Mouse (Mus musculus): ENCODE measurements at regions not wholly inside any gene's neighbourhood (a gene's known extent, or its start where the extent isn't known, plus 50 kb on each side); places are given as distances from the start of the nearest gene placed in this dataset.

GRCm38 (mm10) chr5:69836356-69836755 lies 244.2 kb upstream of the Gnpda2 start:
- dilution Hi-C loops (cut with MboI; ENCODE audit: extremely low pct_ligation_motif_present, extremely low pct_unique_long_range_greater_than_20kb, low sequenced_read_pairs) (no loop called here), in situ Hi-C loops (cut with MboI; ENCODE audit: low pct_ligation_motif_present, low pct_unique_long_range_greater_than_20kb, low sequenced_read_pairs) (no loop called here)
- Histone ChIP-seq H3K4me3 (replicated peaks in 1 of 3; ENCODE audit: low read depth in 2 of 3, low read length in 2 of 3, poor library complexity in 1 of 3) (no peak overlapping the region), H3K27me3 (replicated peaks) (no peaks in the 10 kb centered on the region), H3K36me3 (replicated peaks in 1 of 2; ENCODE audit: control insufficient read depth in 1 of 2, insufficient read depth in 1 of 2, low read length in 1 of 2) (no peaks in the 10 kb centered on the region), H3K27ac (ENCODE audit: insufficient read depth, low read depth) (no peak overlapping the region), H3K4me2 (ENCODE audit: insufficient read depth, low read depth, poor library complexity, severe bottlenecking) (no peak overlapping the region), H3K4me1 (ENCODE audit: control insufficient read depth in 1 of 2, insufficient read depth in 2 of 2) (no peaks in the 10 kb centered on the region), H3K9me3 (replicated peaks; ENCODE audit: low read length) (peaks cover 37% of the 10 kb centered on the region), H3K9ac (ENCODE audit: insufficient read depth, low read depth) (no peak overlapping the region), H3K79me2 (replicated peaks; ENCODE audit: control insufficient read depth, extremely low read depth, insufficient read depth, poor library complexity, severe bottlenecking) (no peaks in the 10 kb centered on the region)
- DNase-seq (ENCODE audit: extremely low read depth): no peak
- TF ChIP-seq RCOR1 (conservative IDR thresholded peaks at IDR 0.05; ENCODE audit: low read depth, low read length) (no peak), TBP (conservative IDR thresholded peaks at IDR 0.05; ENCODE audit: low read depth, low read length) (no peak), MXI1 (IDR thresholded peaks at IDR 0.05; ENCODE audit: low read depth, low read length) (no peak), KAT2A (IDR thresholded peaks at IDR 0.05; ENCODE audit: insufficient replicate concordance, low read length) (no peak), IRF4 (IDR thresholded peaks at IDR 0.05; ENCODE audit: low read depth, low read length) (no peak), SMC3 (IDR thresholded peaks at IDR 0.05; ENCODE audit: low read depth, low read length) (no peak), POLR2A (IDR thresholded peaks at IDR 0.05; ENCODE audit: low read depth, low read length) (no peak), ELF1 (IDR thresholded peaks at IDR 0.05; ENCODE audit: low read depth, low read length) (no peak), USF1 (IDR thresholded peaks at IDR 0.05; ENCODE audit: low read depth, low read length) (no peak), ZMIZ1 (IDR thresholded peaks at IDR 0.05; ENCODE audit: low read depth, low read length) (no peak)

DNA sequence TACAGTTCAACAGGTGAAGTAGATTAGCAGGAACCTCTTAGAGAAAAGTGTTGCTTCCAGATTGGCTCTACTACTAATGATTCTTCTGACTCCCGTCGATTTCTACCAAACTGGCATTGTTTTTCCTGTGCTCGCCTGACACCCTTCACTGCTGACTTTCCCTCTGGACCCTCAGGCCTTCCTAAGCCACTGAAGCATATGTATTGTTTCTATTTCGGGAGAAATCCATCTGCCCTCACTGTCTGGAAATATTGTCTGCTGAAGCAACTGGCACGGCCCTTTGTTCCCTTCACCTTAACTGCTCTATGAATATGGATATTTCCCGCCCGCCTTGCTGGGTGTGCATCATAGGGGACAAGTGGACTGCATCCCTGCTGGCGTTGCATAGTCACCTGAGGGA lies 243.0 kb upstream of the Gnpda2 start:
- H3K4me2 ChIP-seq (ENCODE audit: insufficient read depth, low read depth, poor library complexity, severe bottlenecking): no peak overlapping the region
- H3K9ac ChIP-seq (ENCODE audit: insufficient read depth, low read depth): no peak overlapping the region
- no peaks in the 10 kb centered on the region for H3K36me3 ChIP-seq (replicated peaks in 1 of 2; ENCODE audit: control insufficient read depth in 1 of 2, insufficient read depth in 1 of 2, low read length in 1 of 2)
- TF ChIP-seq ZMIZ1 (IDR thresholded peaks at IDR 0.05; ENCODE audit: low read depth, low read length) (no peak), NELFE (IDR thresholded peaks at IDR 0.05; ENCODE audit: low read depth, low read length) (no peak), NRF1 (IDR thresholded peaks at IDR 0.05; ENCODE audit: low read depth, low read length) (no peak), ZC3H11A (IDR thresholded peaks at IDR 0.05; ENCODE audit: low read depth, low read length) (no peak), RCOR1 (conservative IDR thresholded peaks at IDR 0.05; ENCODE audit: low read depth, low read length) (no peak), RAD21 (IDR thresholded peaks at IDR 0.05; ENCODE audit: low read depth, low read length) (no peak), TCF12 (IDR thresholded peaks at IDR 0.05; ENCODE audit: low read depth, low read length) (no peak), HCFC1 (IDR thresholded peaks at IDR 0.05; ENCODE audit: low read depth, low read length) (no peak), E2F4 (IDR thresholded peaks at IDR 0.05; ENCODE audit: insufficient replicate concordance, low read depth, low read length) (no peak), SIN3A (IDR thresholded peaks at IDR 0.05; ENCODE audit: low read length) (no peak), CHD2 (IDR thresholded peaks at IDR 0.05; ENCODE audit: low read length) (no peak), USF2 (conservative IDR thresholded peaks at IDR 0.05; ENCODE audit: low read depth, low read length) (no peak), SMC3 (IDR thresholded peaks at IDR 0.05; ENCODE audit: low read depth, low read length) (no peak), POLR2AphosphoS2 (IDR thresholded peaks at IDR 0.05; ENCODE audit: low read depth, low read length) (no peak), ZNF384 (IDR thresholded peaks at IDR 0.05; ENCODE audit: low read depth, low read length) (no peak), MXI1 (IDR thresholded peaks at IDR 0.05; ENCODE audit: low read depth, low read length) (no peak), MEF2A (IDR thresholded peaks at IDR 0.05; ENCODE audit: borderline replicate concordance, low read depth, low read length) (no peak), MAFK (IDR thresholded peaks at IDR 0.05; ENCODE audit: insufficient replicate concordance, low read length) (no peak)
- no peak for DNase-seq (ENCODE audit: extremely low read depth)
- no peaks in the 10 kb centered on the region for H3K4me1 ChIP-seq (ENCODE audit: control insufficient read depth in 1 of 2, insufficient read depth in 2 of 2)
- H3K27ac ChIP-seq (ENCODE audit: insufficient read depth, low read depth): no peak overlapping the region
- peaks cover 33% of the 10 kb centered on the region for H3K9me3 ChIP-seq (replicated peaks; ENCODE audit: low read length)
- in situ Hi-C loops (cut with MboI; ENCODE audit: low pct_ligation_motif_present, low pct_unique_long_range_greater_than_20kb, low sequenced_read_pairs): no loop called here
- H3K79me2 ChIP-seq (replicated peaks; ENCODE audit: control insufficient read depth, extremely low read depth, insufficient read depth, poor library complexity, severe bottlenecking): no peaks in the 10 kb centered on the region
- dilution Hi-C loops (cut with MboI; ENCODE audit: extremely low pct_ligation_motif_present, extremely low pct_unique_long_range_greater_than_20kb, low sequenced_read_pairs): no loop called here
- H3K4me3 ChIP-seq (replicated peaks in 1 of 3; ENCODE audit: low read depth in 2 of 3, low read length in 2 of 3, poor library complexity in 1 of 3): no peak overlapping the region
- H3K27me3 ChIP-seq (replicated peaks): no peaks in the 10 kb centered on the region
